Mouse (Mus musculus) liver (tissue): Measurements from ENCODE around the gene Cfap206.

Experiments
- DNase-seq: peaks from one replicate; pipeline ENCODE4 v3.0.0-alpha.2; 2020; ENCODE audit warnings: mixed read lengths

Cfap206 gene

DNA sequence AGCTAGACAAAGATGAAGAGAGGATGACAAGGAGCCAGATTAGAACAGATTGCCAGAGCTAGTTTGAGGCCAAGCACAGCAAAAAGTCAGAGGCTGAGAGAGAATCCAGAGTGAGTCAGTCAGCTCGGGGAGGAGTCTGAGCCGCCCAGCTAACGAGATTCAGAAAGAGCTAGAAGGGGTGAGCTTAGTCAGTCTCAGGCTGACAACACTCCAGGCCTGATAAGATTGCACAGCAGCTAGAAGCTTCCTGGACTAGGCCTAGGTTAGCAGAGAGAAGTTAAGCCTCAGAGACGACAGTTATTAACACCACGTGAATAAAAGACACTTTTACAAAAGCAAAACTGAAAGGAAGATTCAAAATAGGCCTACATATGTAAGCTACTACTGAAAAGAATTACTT is 62.1 kb downstream of the Cfap206 start:
- no peak for DNase-seq

DNA sequence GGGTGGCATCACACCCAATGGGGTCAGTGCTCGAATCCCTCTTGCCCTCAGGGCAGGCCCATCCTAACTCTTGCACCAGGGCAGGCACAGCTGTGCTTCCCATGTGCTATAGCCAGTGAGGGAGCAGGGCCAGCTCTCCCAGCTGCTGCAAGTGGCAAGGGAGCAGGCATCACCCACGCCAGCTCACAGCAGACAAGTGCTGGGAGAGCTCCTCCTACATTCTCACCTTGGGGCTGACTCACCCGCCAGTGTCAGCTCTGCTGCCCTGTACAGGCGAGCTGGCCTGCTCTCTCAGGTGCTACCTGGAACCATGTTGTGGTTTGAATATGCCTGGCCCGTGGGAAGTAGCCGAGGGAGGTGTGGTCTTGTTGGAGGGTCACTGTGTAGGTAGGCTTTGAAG is 68.1 kb downstream of the Cfap206 start:
- DNase-seq = no peak

DNA sequence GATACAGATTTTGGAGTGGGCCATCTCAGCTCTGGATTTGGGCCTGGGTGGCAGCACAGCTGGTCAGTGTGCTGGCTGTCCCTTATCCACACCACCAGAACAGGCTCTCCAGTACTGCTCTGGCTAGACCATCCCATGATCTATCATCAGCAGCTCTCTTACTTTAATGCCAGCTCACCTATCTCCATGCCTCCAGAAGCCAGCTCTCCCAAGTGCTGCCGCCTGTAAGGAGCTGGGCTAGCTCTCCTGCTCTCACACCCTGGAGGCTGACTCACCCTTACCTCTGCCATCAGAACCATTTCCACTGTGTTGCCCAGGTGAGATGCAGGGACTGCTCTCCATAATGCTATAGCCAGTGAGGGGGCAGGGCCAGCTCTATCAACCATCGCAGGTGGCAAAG is 68.5 kb downstream of the Cfap206 start:
- DNase-seq = no peak

DNA sequence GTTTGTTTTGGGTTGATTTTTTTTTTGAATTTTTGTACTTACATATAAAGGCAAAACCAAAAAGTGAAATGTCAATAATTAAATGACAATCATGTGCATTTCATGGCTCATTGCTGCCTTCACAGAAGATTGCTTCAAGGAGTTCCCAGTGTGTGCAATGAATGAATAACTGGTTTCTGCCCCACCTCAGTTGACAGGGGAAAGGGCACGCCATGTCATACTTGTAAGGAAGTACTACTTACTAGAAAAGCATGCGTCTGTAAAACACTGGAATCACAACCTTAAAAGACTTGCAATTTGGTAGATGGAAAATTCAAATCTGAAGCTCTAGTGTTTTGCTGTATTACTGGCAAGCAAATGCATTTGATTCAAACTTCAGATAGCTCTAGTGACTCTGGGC is 71.0 kb downstream of the Cfap206 start:
- no peak for DNase-seq

DNA sequence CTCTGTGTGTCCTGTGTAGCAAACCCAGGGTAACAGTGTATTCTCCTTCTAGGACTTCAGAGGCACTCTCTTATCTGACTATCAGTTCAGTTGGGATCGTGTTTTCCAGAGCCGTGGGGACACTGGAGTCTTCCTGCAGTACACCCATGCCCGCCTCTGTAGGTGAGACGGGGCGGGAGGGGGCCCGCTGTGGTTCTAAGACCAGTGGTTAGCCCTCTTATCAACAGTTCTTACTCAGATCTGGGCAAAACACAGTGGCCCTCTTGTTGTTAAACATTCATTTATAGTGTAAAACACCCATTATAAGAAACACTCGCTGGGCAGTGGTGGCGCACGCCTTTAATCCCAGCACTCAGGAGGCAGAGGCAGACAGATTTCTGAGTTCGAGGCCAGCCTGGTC is 73.9 kb downstream of the Cfap206 start:
- DNase-seq = no peak

DNA sequence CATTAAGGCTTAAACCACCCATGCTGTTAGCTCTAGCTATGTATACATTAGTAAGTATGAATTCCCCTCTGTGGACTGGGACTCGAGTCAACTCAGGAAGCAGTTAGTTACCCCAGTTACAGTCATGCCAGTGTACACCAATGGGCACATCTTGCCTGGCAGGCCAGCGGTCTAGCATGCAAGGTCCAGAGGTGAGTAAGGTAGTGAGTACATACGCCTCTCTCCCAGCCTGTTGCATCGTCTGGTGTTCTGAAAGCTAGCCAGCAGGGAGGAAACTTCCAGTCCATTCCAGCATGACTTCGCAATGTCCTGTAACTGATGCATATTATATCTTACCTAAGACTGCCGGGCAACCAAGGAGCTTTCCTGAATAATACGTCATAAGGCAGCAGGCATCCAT is 76.8 kb downstream of the Cfap206 start:
- DNase-seq = no peak

DNA sequence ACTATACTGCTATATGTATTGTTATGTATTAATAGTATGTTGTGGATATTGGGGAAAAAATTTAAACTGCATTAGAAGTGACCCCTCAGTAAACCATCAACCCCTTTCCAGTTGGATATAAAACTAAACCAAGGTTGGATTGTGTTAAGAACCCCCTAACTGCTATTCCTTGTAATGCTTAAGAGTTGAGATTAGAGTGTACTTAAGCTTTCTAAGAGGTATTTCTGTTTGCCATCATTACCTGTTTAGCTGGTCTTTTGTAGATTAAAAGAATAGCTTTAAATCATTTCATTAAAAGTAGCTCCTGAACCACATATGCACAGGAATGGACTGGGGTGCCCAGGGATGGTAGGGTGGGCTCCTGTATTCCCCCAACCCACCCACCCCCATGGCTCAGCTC is 85.2 kb downstream of the Cfap206 start:
- no peak for DNase-seq

DNA sequence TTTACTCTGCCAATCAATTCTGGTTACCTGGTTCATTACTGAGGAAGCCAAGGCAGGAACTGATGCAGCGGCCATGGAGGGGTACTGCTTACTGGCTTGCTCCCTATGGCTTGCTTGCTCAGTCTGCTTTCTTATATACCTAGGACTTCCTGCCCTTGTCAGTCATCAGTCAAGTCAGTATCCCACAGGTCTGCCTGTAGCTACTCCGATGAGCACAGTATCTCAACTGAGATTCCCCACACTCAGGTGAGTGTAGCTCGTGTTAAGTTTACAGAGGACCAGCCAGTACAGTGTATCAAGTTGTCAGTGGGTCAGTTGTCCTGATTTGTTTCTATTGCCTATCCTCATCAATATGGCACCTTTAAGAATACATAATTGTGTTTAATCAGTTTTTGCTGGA is 89.3 kb downstream of the Cfap206 start:
- no peak for DNase-seq

DNA sequence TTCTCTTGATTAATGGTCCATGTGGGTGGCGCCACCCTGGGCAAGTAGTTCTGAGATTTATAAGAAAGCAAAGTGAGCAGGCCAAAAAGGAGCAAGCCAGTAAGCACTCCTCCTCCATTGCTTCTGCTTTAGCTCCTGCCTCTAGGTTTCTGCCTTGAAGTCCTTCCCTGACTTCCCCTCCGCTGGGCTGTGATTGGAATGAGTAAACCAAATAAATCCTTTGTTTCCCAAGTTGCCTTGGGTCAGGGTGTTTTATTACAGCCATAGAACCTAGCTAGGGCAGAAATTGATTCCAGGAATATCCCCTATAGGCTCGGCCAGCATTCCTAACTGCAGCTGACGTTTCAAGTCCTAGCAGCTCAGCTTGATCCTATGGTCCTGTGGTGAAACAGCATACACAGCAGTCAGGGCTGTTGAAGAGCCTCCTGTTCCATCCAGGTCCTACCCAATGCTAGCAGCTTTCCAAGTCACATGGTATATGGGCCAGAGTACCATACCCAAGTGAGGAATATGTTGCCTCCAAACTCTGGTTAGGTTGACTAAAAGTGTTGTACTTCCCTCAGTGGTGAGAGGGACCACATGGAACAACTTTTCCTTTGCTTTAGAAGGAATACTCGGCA is 90.2 kb downstream of the Cfap206 start:
- DNase-seq = no peak
